Mouse (Mus musculus): ENCODE data around the gene Ubxn6.

- no peak for TF ChIP-seq ZC3H11A (IDR thresholded peaks at IDR 0.05; ENCODE audit: borderline replicate concordance, low read depth, low read length)
- no peak for TF ChIP-seq MAFK (IDR thresholded peaks at IDR 0.05; ENCODE audit: insufficient read depth, low read depth, low read length)
- TF ChIP-seq ZNF384 (IDR thresholded peaks at IDR 0.05; ENCODE audit: low read depth, low read length): no peak
- no peak for TF ChIP-seq HCFC1 (IDR thresholded peaks at IDR 0.05; ENCODE audit: borderline replicate concordance, insufficient read depth, low read length)
- no peak for TF ChIP-seq CHD2 (IDR thresholded peaks at IDR 0.05; ENCODE audit: low read depth, low read length)
Measured at GRCm38 (mm10) chr17:56034040-56034725, 40.6 kb downstream of the Ubxn6 start.

Data from ES-E14 (cell line).